Mouse (Mus musculus) forebrain, embryonic 14.5 days (tissue): ENCODE data around the gene Hils1. TPM values are rescaled to one million over a fixed set of nuclear protein-coding genes. Genes with fewer than 3 reads are reported as not detected.

Experiments used
- ATAC-seq: fragments of 200-750 bp; cut with Nextera tagmentation; 2 replicates; pipeline ENCODE4 v1.8.0; 2017; ENCODE audit warnings: mild to moderate bottlenecking, moderate library complexity
- DNase-seq: peaks from one replicate; pipeline ENCODE4 v3.0.0-alpha.2; 2015; ENCODE audit warnings: low spot score
- H3K27ac ChIP-seq: fragments of 300-500 bp; sonication (generic); 2 replicates; pipeline ENCODE4 v1.5.1; 2014; ENCODE audit warnings: low read depth, mild to moderate bottlenecking, control low read depth, low read length, moderate library complexity
- H3K27me3 ChIP-seq: fragments of 300-500 bp; sonication (generic); replicated peaks from 2 replicates; pipeline ENCODE4 v1.6.1; 2014; ENCODE audit warnings: low read length, control low read depth, mixed read lengths; ENCODE audit not compliant: control insufficient read depth, insufficient read depth
- H3K36me3 ChIP-seq: fragments of 300-500 bp; sonication (generic); 2 replicates; pipeline ENCODE4 v1.6.1; 2014; ENCODE audit warnings: low read length, control low read depth; ENCODE audit not compliant: control insufficient read depth, insufficient read depth
- H3K4me1 ChIP-seq: fragments of 300-500 bp; sonication (generic); 2 replicates; pipeline ENCODE4 v1.6.1; 2014; ENCODE audit warnings: antibody characterized with exemption, low read length, control low read depth; ENCODE audit not compliant: control insufficient read depth, insufficient read depth
- H3K4me2 ChIP-seq: fragments of 300-500 bp; sonication (generic); 2 replicates; pipeline ENCODE4 v1.6.1; 2014; ENCODE audit warnings: mild to moderate bottlenecking, control low read depth, low read length
- H3K4me3 ChIP-seq: fragments of 300-500 bp; sonication (generic); 2 replicates; pipeline ENCODE4 v1.5.1; 2014; ENCODE audit warnings: low read depth, low read length, control low read depth
- H3K9ac ChIP-seq: fragments of 300-500 bp; sonication (generic); 2 replicates; pipeline ENCODE4 v1.6.1; 2014; ENCODE audit warnings: mild to moderate bottlenecking, low read length, control low read depth, moderate library complexity
- H3K9me3 ChIP-seq: fragments of 300-500 bp; sonication (generic); replicated peaks from 2 replicates; pipeline ENCODE4 v1.6.1; 2016; ENCODE audit warnings: low read length, control low read depth, mixed read lengths; ENCODE audit not compliant: control insufficient read depth
- WGBS: fragments of 180-500 bp; shearing (Covaris S2); extraction: QIAGEN DNeasy Blood & Tissue Kit; methylation state at CpG from one replicate; pipeline ENCODE4 v1.1.7; 2014; 5-methylcytosine and 5-hydroxymethylcytosine counted together
- polyA plus RNA-seq: library from polyadenylated mRNA; unstranded; fragments of >200 nt; fragmentation: Nextera tagmentation; extraction: Ambion mirVana; gene quantifications from 2 replicates; pipeline ENCODE4 v1.2.1, GENCODE M21; 2014

Hils1 gene
- polyA plus RNA-seq, 1 experiment from 2014 or later = not detected

DNA sequence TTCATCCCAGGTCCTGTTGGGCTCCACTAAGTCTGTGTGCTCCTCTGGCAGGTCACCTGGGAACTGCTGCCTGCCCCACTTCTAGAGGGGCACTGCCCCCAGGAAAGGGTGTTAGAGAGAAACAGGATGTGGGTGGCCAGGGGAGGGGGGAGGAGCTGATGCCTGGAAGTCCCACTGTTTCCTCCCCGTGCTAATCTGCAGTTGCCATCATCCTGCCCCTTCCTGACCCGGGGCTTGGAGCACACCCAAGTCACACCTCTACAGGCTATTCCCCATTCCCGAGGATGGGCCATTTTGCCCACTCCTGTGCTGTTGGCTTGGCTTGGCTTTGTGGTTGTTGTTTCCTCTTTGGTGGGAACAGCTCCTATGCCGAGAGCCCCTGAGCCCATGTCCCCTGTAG is 33.2 kb downstream of the Hils1 start:
- Histone ChIP-seq H3K4me2 (no peak overlapping the region), H3K36me3 (peaks cover 91% of the 10 kb centered on the region)
- WGBS = 51% methylated on average over 4 of the region's 4 CpGs

DNA sequence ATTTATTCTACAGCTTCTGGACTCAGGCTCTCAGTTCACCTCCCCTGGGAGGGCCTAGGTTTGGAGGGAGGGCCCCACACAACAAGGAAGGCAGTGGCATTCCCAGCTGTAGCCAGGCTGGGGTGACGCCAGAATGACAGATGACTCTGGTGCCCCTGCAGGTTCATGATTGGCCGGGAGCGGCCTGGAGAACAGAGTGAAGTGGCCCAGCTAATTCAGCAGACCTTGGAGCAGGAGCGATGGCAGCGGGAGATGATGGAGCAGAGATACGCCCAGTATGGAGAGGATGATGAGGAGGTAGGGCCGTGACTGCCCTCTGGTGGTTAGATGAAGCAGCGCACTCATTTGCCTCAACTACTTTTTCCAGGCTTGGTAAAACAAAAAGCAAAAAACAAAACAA is 33.7 kb downstream of the Hils1 start:
- Histone ChIP-seq H3K36me3 (peaks cover 92% of the 10 kb centered on the region), H3K9me3 (no peaks in the 10 kb centered on the region), H3K4me1 (peaks cover 15% of the 10 kb centered on the region), H3K9ac (no peak overlapping the region), H3K4me2 (no peak overlapping the region), H3K27ac (no peak overlapping the region; the same call in 1 of the 2 replicates), H3K27me3 (no peaks in the 10 kb centered on the region), H3K4me3 (no peak overlapping the region)
- 1% methylated on average over 8 of the region's 8 CpGs for WGBS
- peak; percentile 66 for ATAC-seq
- DNase-seq = peak; percentile 87

More for the DNA sequence above, 33.2 kb downstream of the Hils1 start:
- Histone ChIP-seq H3K4me1 (peaks cover 17% of the 10 kb centered on the region), H3K4me3 (no peak overlapping the region), H3K27ac (no peak overlapping the region; the same call in 1 of the 2 replicates), H3K27me3 (no peaks in the 10 kb centered on the region), H3K9ac (no peak overlapping the region), H3K9me3 (no peaks in the 10 kb centered on the region)
- ATAC-seq (peak; percentile 9; the same call in 1 of the 2 replicates), DNase-seq (no peak)

DNA sequence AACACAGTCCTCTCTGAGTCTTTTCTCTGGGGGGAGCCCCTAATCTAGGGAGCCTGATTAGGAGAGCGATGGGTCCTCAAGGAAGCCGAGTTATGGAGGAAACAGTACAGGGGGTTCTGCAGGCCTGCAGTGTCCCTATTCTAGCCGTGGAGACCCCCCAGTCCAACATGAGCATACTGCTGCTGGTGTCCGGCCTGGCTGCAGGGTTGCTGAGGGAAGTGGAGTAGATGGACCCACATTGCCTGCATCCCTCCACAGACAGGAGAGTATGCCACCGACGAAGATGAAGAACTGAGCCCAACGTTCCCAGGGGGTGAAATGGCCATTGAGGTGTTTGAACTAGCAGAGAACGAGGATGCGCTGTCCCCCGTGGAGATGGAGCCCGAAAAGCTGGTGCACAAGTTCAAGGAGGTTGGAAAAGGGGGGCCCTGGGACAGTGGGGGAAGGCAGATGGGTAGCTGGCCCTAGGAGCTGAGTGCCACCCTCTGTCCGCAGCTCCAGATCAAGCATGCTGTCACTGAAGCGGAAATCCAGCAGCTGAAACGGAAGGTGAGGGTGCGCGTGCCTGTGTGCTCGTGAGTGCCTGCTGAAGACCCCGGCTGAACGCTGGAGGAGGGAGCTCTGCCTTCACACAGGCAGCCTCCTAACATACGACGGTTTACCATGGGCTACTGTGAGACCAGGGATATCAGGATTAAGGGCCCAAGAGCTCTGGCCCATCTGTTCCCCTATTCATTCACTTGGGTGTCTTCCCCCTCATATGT is 34.4 kb downstream of the Hils1 start:
- Histone ChIP-seq H3K9ac (no peak overlapping the region), H3K4me2 (no peak overlapping the region), H3K4me1 (peaks cover 17% of the 10 kb centered on the region), H3K27me3 (no peaks in the 10 kb centered on the region), H3K9me3 (no peaks in the 10 kb centered on the region), H3K4me3 (no peak overlapping the region), H3K36me3 (peaks cover 87% of the 10 kb centered on the region), H3K27ac (0 out of 2 replicates have a peak overlapping the region, but pooled peaks have one; percentile 27)
- DNase-seq = no peak
- 86% methylated on average over 21 of the region's 21 CpGs for WGBS
- ATAC-seq = no peak

DNA sequence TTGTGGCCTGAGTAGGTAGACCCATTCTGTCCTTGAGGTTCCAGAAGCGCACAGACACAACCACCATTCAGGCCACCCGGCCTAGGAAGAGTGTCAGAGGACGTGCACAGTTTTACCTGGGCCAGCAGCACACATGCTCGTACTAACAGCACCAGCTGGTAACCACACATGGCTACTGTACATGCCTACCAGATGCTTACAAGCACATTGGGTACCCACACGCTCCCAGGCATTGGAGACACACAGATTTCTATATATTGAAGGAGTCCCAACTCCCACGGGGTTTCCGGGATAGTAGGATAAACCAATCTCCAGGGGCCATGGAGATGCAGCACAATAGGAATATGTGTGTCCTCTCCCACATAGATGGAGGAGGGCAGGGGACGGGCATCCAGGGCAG is 35.3 kb downstream of the Hils1 start:
- no peak overlapping the region for H3K9ac ChIP-seq
- peaks cover 19% of the 10 kb centered on the region for H3K4me1 ChIP-seq
- H3K4me3 ChIP-seq = no peak overlapping the region
- no peak overlapping the region for H3K27ac ChIP-seq
- H3K36me3 ChIP-seq = peaks cover 77% of the 10 kb centered on the region
- no peak for ATAC-seq
- no peak overlapping the region for H3K4me2 ChIP-seq
- 93% methylated on average over 8 of the region's 8 CpGs for WGBS
- no peaks in the 10 kb centered on the region for H3K9me3 ChIP-seq
- H3K27me3 ChIP-seq = no peaks in the 10 kb centered on the region
- no peak for DNase-seq

DNA sequence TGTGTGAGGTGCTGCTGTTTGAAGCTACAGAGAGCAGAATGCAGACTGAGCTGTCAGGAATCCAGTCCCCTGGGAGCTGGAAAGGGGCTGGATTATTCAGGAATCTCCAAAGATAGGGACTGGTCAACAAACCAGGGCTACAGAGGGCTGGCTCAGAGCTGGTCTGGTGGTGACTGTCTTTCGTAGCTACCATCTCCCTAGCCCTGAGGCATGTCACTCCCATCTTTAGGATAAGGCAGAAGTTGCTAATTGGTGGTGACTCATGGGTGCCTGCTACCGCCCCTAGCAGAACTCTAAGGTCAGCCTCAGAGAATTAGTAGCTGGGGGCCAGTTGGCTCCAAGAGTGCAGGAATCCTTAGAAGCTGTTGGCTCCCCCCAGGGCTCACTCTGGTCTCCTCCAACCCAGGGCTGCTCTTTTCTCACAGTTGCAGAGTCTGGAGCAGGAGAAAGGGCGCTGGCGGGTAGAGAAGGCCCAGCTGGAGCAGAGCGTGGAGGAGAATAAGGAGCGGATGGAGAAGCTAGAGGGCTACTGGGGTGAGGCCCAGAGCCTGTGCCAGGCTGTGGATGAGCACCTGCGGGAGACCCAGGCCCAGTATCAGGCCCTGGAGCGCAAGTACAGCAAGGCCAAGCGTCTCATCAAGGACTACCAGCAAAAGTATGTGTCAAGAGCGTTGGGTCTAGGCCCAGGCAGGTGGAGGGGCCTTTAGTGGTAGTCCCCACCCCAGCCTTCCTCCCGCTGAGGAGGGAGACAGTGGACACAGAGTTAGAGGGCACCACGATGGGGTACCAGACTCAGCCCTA is 36.9 kb downstream of the Hils1 start:
- H3K9ac ChIP-seq = no peak overlapping the region
- no peak for ATAC-seq
- H3K4me3 ChIP-seq = no peak overlapping the region
- peaks cover 61% of the 10 kb centered on the region for H3K36me3 ChIP-seq
- 0 out of 2 replicates have a peak overlapping the region, but pooled peaks have one; percentile 48 for H3K27ac ChIP-seq
- H3K9me3 ChIP-seq = no peaks in the 10 kb centered on the region
- H3K4me1 ChIP-seq = peaks cover 24% of the 10 kb centered on the region
- WGBS = 83% methylated on average over 12 of the region's 12 CpGs
- H3K27me3 ChIP-seq = no peaks in the 10 kb centered on the region
- no peak for DNase-seq
- H3K4me2 ChIP-seq = no peak overlapping the region

DNA sequence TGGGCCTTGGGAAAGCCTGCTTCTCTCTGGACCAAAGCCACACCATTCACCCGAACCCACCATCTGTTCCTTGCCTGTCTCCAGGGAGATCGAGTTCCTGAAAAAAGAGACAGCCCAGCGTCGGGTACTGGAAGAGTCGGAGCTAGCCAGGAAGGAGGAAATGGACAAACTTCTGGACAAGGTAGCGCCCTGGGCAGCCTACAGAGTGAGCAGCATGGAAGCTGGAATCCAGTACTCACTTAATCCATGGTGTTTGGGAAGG is 37.5 kb downstream of the Hils1 start:
- Histone ChIP-seq H3K9ac (no peak overlapping the region), H3K9me3 (no peaks in the 10 kb centered on the region), H3K27ac (no peak overlapping the region), H3K4me2 (no peak overlapping the region), H3K4me3 (no peak overlapping the region), H3K36me3 (peaks cover 56% of the 10 kb centered on the region), H3K4me1 (peaks cover 25% of the 10 kb centered on the region), H3K27me3 (no peaks in the 10 kb centered on the region)
- 62% methylated on average over 6 of the region's 6 CpGs for WGBS
- no peak for DNase-seq
- no peak for ATAC-seq

DNA sequence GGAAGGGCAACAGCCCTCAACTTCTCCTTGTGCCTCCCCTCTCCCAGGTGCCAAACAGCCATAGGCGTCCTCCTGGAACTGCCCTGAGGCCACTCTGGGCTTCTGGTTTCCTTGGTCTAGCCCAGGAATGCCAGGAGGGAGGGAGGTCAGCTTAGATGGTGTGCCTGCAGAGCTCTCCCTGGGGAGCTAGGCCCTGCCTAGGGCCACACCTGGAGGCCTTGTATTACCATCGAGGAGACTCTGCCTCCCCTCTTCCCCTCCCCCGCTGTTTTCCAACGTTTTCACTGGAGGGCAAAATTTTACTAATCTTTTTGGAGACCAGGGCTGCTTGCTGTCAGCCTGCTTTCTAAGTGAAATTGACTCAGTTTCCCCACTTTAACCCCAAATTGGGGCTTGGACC is 38.6 kb downstream of the Hils1 start:
- no peaks in the 10 kb centered on the region for H3K9me3 ChIP-seq
- peak overlapping the region; percentile 60; the same call in 1 of the 2 replicates for H3K9ac ChIP-seq
- DNase-seq = peak; percentile 22
- peak overlapping the region; percentile 68 for H3K4me2 ChIP-seq
- H3K4me3 ChIP-seq = peak overlapping the region; percentile 30; the same call in 1 of the 2 replicates
- H3K27me3 ChIP-seq = no peaks in the 10 kb centered on the region
- peaks cover 46% of the 10 kb centered on the region for H3K36me3 ChIP-seq
- 32% methylated on average over 4 of the region's 4 CpGs for WGBS
- ATAC-seq = no peak
- H3K4me1 ChIP-seq = peaks cover 20% of the 10 kb centered on the region
- H3K27ac ChIP-seq = peak overlapping the region; percentile 80

DNA sequence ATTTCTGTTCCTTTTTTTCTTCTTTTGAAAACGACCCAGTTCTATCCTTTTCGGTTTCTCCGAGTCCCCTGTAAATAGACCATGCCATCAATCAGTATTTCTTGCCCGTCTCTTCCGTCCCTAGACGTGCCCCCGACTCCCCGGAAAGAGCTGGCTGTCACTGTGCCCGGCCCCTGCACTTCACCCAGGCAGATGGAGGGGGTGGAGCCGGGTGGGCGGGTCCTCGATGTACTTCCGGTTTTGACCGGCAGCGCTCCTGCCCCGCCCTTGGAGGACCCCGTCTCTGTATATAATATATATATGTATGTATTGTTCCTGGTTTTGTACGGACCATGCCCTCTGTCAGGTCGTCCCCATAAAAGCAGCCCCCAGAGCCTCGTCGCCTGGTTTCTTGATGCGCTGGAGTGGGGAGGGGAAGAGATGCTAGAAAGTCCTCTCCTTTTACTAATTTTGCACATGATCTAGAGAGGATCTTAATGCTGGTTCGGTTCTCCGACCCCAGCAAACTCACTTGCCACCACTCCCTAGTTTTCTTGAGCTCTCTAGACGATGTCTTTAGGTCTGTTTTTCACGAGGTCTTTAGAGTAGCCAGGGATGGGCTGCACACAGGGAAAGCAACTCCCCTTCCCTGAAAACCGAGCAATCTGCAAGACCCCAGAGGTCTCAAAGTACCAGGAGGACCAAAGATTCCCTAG is 39.3 kb downstream of the Hils1 start:
- DNase-seq = peak; percentile 90
- H3K9me3 ChIP-seq = no peaks in the 10 kb centered on the region
- peak; percentile 58 for ATAC-seq
- peak overlapping the region; percentile 60 for H3K9ac ChIP-seq
- H3K27ac ChIP-seq = peak overlapping the region; percentile 80
- H3K36me3 ChIP-seq = peaks cover 42% of the 10 kb centered on the region
- 1% methylated on average over 27 of the region's 27 CpGs for WGBS
- no peaks in the 10 kb centered on the region for H3K27me3 ChIP-seq
- H3K4me1 ChIP-seq = peaks cover 23% of the 10 kb centered on the region
- H3K4me3 ChIP-seq = peak overlapping the region; percentile 30
- peak overlapping the region; percentile 68 for H3K4me2 ChIP-seq
